Mouse (Mus musculus): Measurements from ENCODE around the gene Utp4. TPM values are rescaled to one million over a fixed set of nuclear protein-coding genes. Genes with fewer than 3 reads are reported as not detected.

The Utp4 gene
- polyA plus RNA-seq (2015; fragmentation: Nextera tagmentation; extraction: Ambion mirVana): 22.8 and 25.1 TPM in 2 replicates

GRCm38 (mm10) chr8:106893481-106894156, at the start of gene Utp4:
Gene Utp4, plus strand, starts transcription at chr8:106893636.
- Histone ChIP-seq H3K27me3 (replicated peaks; ENCODE audit: control insufficient read depth, insufficient read depth, low read length) (no peaks in the 10 kb centered on the region), H3K9ac (ENCODE audit: low read depth, low read length) (peak within 1 kb of the TSS; percentile 93), H3K4me3 (ENCODE audit: low read depth, low read length) (peak within 1 kb of the TSS; percentile 99), H3K27ac (ENCODE audit: low read depth, low read length) (peak within 1 kb of the TSS; percentile 97), H3K9me3 (ENCODE audit: control insufficient read depth) (no peaks in the 10 kb centered on the region), H3K36me3 (ENCODE audit: control insufficient read depth, insufficient read depth) (peaks cover 12% of the 10 kb centered on the region), H3K4me1 (replicated peaks; ENCODE audit: control insufficient read depth, insufficient read depth, low read length) (no peaks in the 10 kb centered on the region; the same call in 1 of the 2 replicates), H3K4me2 (replicated peaks; ENCODE audit: low read depth) (peak within 1 kb of the TSS; percentile 83)
- TF ChIP-seq CTCF (IDR thresholded peaks at IDR 0.05; ENCODE audit: low read depth): 0 out of 2 replicates have a peak, but pooled peaks have one; percentile 6
- WGBS: under 1% methylated on average over 63 of the region's 63 CpGs
- ATAC-seq: peak; percentile 92

GRCm38 (mm10) chr8:106850034-106850433, 43.4 kb upstream of the Utp4 start:
- no peaks in the 10 kb centered on the region for H3K36me3 ChIP-seq (ENCODE audit: control insufficient read depth, insufficient read depth)
- no peaks in the 10 kb centered on the region for H3K9me3 ChIP-seq (ENCODE audit: control insufficient read depth)
- H3K27ac ChIP-seq (ENCODE audit: low read depth, low read length): no peak overlapping the region
- H3K27me3 ChIP-seq (replicated peaks; ENCODE audit: control insufficient read depth, insufficient read depth, low read length): no peaks in the 10 kb centered on the region
- no peak overlapping the region for H3K4me2 ChIP-seq (replicated peaks; ENCODE audit: low read depth)
- H3K4me1 ChIP-seq (replicated peaks; ENCODE audit: control insufficient read depth, insufficient read depth, low read length): no peaks in the 10 kb centered on the region
- ATAC-seq: no peak
- TF ChIP-seq CTCF (IDR thresholded peaks at IDR 0.05; ENCODE audit: low read depth): no peak
- no peak overlapping the region for H3K9ac ChIP-seq (ENCODE audit: low read depth, low read length)
- 78% methylated on average over 10 of the region's 10 CpGs for WGBS
- H3K4me3 ChIP-seq (ENCODE audit: low read depth, low read length): no peak overlapping the region

GRCm38 (mm10) chr8:106854534-106855241, 38.7 kb upstream of the Utp4 start:
- no peak overlapping the region for H3K9ac ChIP-seq (ENCODE audit: low read depth, low read length)

GRCm38 (mm10) chr8:106855242-106855562, 38.2 kb upstream of the Utp4 start:
- H3K9me3 ChIP-seq (ENCODE audit: control insufficient read depth): no peaks in the 10 kb centered on the region
- H3K9ac ChIP-seq (ENCODE audit: low read depth, low read length): no peak overlapping the region
- H3K4me1 ChIP-seq (replicated peaks; ENCODE audit: control insufficient read depth, insufficient read depth, low read length): no peaks in the 10 kb centered on the region
- WGBS: 70% methylated on average over 3 of the region's 3 CpGs
- no peaks in the 10 kb centered on the region for H3K27me3 ChIP-seq (replicated peaks; ENCODE audit: control insufficient read depth, insufficient read depth, low read length)
- H3K27ac ChIP-seq (ENCODE audit: low read depth, low read length): no peak overlapping the region
- no peak overlapping the region for H3K4me2 ChIP-seq (replicated peaks; ENCODE audit: low read depth)
- TF ChIP-seq CTCF (IDR thresholded peaks at IDR 0.05; ENCODE audit: low read depth): no peak
- H3K36me3 ChIP-seq (ENCODE audit: control insufficient read depth, insufficient read depth): no peaks in the 10 kb centered on the region
- ATAC-seq: no peak
- H3K4me3 ChIP-seq (ENCODE audit: low read depth, low read length): no peak overlapping the region

More at GRCm38 (mm10) chr8:106854534-106855241, 38.7 kb upstream of the Utp4 start:
- no peak overlapping the region for H3K4me2 ChIP-seq (replicated peaks; ENCODE audit: low read depth)
- ATAC-seq: no peak
- H3K9me3 ChIP-seq (ENCODE audit: control insufficient read depth): no peaks in the 10 kb centered on the region
- TF ChIP-seq CTCF (IDR thresholded peaks at IDR 0.05; ENCODE audit: low read depth): peak; percentile 23; the same call in 1 of the 2 replicates
- H3K4me3 ChIP-seq (ENCODE audit: low read depth, low read length): no peak overlapping the region
- no peaks in the 10 kb centered on the region for H3K36me3 ChIP-seq (ENCODE audit: control insufficient read depth, insufficient read depth)
- no peak overlapping the region for H3K27ac ChIP-seq (ENCODE audit: low read depth, low read length)
- no peaks in the 10 kb centered on the region for H3K27me3 ChIP-seq (replicated peaks; ENCODE audit: control insufficient read depth, insufficient read depth, low read length)
- H3K4me1 ChIP-seq (replicated peaks; ENCODE audit: control insufficient read depth, insufficient read depth, low read length): no peaks in the 10 kb centered on the region
- 50% methylated on average over 8 of the region's 8 CpGs for WGBS

GRCm38 (mm10) chr8:106862845-106863244, 30.6 kb upstream of the Utp4 start:
- Histone ChIP-seq H3K4me1 (replicated peaks; ENCODE audit: control insufficient read depth, insufficient read depth, low read length) (no peaks in the 10 kb centered on the region), H3K4me2 (replicated peaks; ENCODE audit: low read depth) (no peak overlapping the region), H3K27ac (ENCODE audit: low read depth, low read length) (no peak overlapping the region), H3K36me3 (ENCODE audit: control insufficient read depth, insufficient read depth) (no peaks in the 10 kb centered on the region), H3K27me3 (replicated peaks; ENCODE audit: control insufficient read depth, insufficient read depth, low read length) (no peaks in the 10 kb centered on the region), H3K4me3 (ENCODE audit: low read depth, low read length) (no peak overlapping the region), H3K9ac (ENCODE audit: low read depth, low read length) (no peak overlapping the region), H3K9me3 (ENCODE audit: control insufficient read depth) (no peaks in the 10 kb centered on the region)
- no peak for TF ChIP-seq CTCF (IDR thresholded peaks at IDR 0.05; ENCODE audit: low read depth)
- 69% methylated on average over 10 of the region's 10 CpGs for WGBS
- no peak for ATAC-seq

GRCm38 (mm10) chr8:106865354-106865753, 28.1 kb upstream of the Utp4 start:
- no peak for TF ChIP-seq CTCF (IDR thresholded peaks at IDR 0.05; ENCODE audit: low read depth)
- 83% methylated on average over 9 of the region's 9 CpGs for WGBS
- H3K4me3 ChIP-seq (ENCODE audit: low read depth, low read length): no peak overlapping the region
- no peaks in the 10 kb centered on the region for H3K36me3 ChIP-seq (ENCODE audit: control insufficient read depth, insufficient read depth)
- no peak for ATAC-seq
- no peak overlapping the region for H3K27ac ChIP-seq (ENCODE audit: low read depth, low read length)
- H3K27me3 ChIP-seq (replicated peaks; ENCODE audit: control insufficient read depth, insufficient read depth, low read length): no peaks in the 10 kb centered on the region; the same call in 1 of the 2 replicates
- no peak overlapping the region for H3K4me2 ChIP-seq (replicated peaks; ENCODE audit: low read depth)
- H3K4me1 ChIP-seq (replicated peaks; ENCODE audit: control insufficient read depth, insufficient read depth, low read length): no peaks in the 10 kb centered on the region
- H3K9ac ChIP-seq (ENCODE audit: low read depth, low read length): no peak overlapping the region
- H3K9me3 ChIP-seq (ENCODE audit: control insufficient read depth): no peaks in the 10 kb centered on the region
